Comparison of ENCODE assay signal across 11 mouse cellular contexts in the genomic region with DNA sequence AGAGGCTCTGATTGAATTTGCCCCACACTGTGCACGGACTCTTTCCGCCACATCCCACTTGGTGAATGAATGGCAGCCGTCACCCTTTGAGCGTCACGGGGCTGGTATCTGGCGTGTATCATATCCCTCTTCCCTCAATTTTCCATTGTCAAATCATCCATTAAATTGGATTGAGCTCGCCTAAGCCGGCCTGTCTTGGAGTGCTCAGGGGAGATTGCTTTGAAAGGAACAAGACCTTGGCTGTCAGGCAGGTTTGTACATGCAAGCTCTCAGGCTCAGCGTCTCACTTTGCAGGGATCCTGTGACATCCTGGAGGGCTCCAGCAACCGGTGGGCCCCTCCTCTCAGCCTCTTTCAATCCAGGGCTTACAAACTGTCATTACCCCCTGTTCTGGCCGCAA.
DNase-seq lines count a peak whose midpoint lies in the region; ATAC-seq lines count a peak whose summit lies in the region.
"Had no signal": no experiment of that assay in that cellular context is flagged by ENCODE, and none has a peak within 500 bp of the region (broad histone marks: within the 10 kb centered on the region; RNA-seq: fewer than 3 reads in every experiment).

No protein-coding gene starts in this region.

- H3K4me1 ChIP-seq in hindbrain, embryonic 16.5 days (ENCODE audit: control insufficient read depth, insufficient read depth, low read depth, low read length), result no peaks in the 10 kb centered on the region
- H3K4me1 ChIP-seq in hindbrain, embryonic 13.5 days (replicated peaks), result peaks cover 6% of the 10 kb centered on the region
- H3K4me1 ChIP-seq in embryonic facial prominence, embryonic 13.5 days, result no peaks in the 10 kb centered on the region
- H3K4me1 ChIP-seq in midbrain, embryonic 13.5 days (replicated peaks), result peaks cover 13% of the 10 kb centered on the region

- 48% methylated on average over 11 of the region's 11 CpGs for WGBS in hindbrain, embryonic 16.5 days
- 53% methylated on average over 11 of the region's 11 CpGs for WGBS in hindbrain, embryonic 13.5 days
- WGBS in embryonic facial prominence, embryonic 13.5 days, result 34% methylated on average over 11 of the region's 11 CpGs
- WGBS in midbrain, embryonic 13.5 days, result 13% methylated on average over 11 of the region's 11 CpGs

- no peak overlapping the region for H3K4me3 ChIP-seq in hindbrain, embryonic 16.5 days (ENCODE audit: low read length)
- no peak overlapping the region for H3K4me3 ChIP-seq in hindbrain, embryonic 13.5 days
- H3K4me3 ChIP-seq in embryonic facial prominence, embryonic 13.5 days, result no peak overlapping the region
- H3K4me3 ChIP-seq in midbrain, embryonic 13.5 days (replicated peaks), result no peak overlapping the region
- H3K4me3 ChIP-seq: layer of hippocampus, adult 2 months; neural tube, embryonic 13.5 days had no signal

- no peaks in the 10 kb centered on the region for H3K9me3 ChIP-seq in hindbrain, embryonic 16.5 days (ENCODE audit: control insufficient read depth, low read length)
- H3K9me3 ChIP-seq in hindbrain, embryonic 13.5 days, result no peaks in the 10 kb centered on the region
- H3K9me3 ChIP-seq in embryonic facial prominence, embryonic 13.5 days, result no peaks in the 10 kb centered on the region
- no peaks in the 10 kb centered on the region for H3K9me3 ChIP-seq in midbrain, embryonic 13.5 days
- H3K9me3 ChIP-seq: neural tube, embryonic 13.5 days had no signal

- H3K27me3 ChIP-seq in hindbrain, embryonic 16.5 days (replicated peaks; ENCODE audit: control insufficient read depth, insufficient read depth, low read length), result no peaks in the 10 kb centered on the region
- H3K27me3 ChIP-seq in hindbrain, embryonic 13.5 days, result no peaks in the 10 kb centered on the region
- no peaks in the 10 kb centered on the region for H3K27me3 ChIP-seq in embryonic facial prominence, embryonic 13.5 days
- peaks cover 6% of the 10 kb centered on the region; the same call in 1 of the 2 replicates for H3K27me3 ChIP-seq in midbrain, embryonic 13.5 days
- H3K27me3 ChIP-seq: neural tube, embryonic 13.5 days had no signal

- peak; percentile 28 for DNase-seq in embryo, embryonic 11 days
- DNase-seq in cerebellum, adult 11-12 months, result no peak
- no peak for DNase-seq in layer of hippocampus, adult 11-12 months (ENCODE audit: low spot score)

- peak; percentile 60; the same call in 1 of the 2 replicates for ATAC-seq in hindbrain, embryonic 16.5 days
- ATAC-seq in hindbrain, embryonic 13.5 days (ENCODE audit: low FRiP score), result no peak
- peak; percentile 72 for ATAC-seq in embryonic facial prominence, embryonic 13.5 days (ENCODE audit: insufficient number of reproducible peaks, insufficient read depth, low FRiP score, low TSS enrichment, low read depth)
- peak; percentile 77 for ATAC-seq in midbrain, embryonic 13.5 days
- ATAC-seq: inflammation-experienced regulatory T-cells, adult 6 months had no signal

- H3K36me3 ChIP-seq in hindbrain, embryonic 16.5 days (ENCODE audit: control insufficient read depth, insufficient read depth, low read length), result no peaks in the 10 kb centered on the region
- no peaks in the 10 kb centered on the region for H3K36me3 ChIP-seq in hindbrain, embryonic 13.5 days
- H3K36me3 ChIP-seq in embryonic facial prominence, embryonic 13.5 days, result no peaks in the 10 kb centered on the region
- H3K36me3 ChIP-seq in midbrain, embryonic 13.5 days, result no peaks in the 10 kb centered on the region
- H3K36me3 ChIP-seq: neural tube, embryonic 13.5 days had no signal

- no peak overlapping the region for H3K4me2 ChIP-seq in hindbrain, embryonic 16.5 days (ENCODE audit: low read length)
- no peak overlapping the region for H3K4me2 ChIP-seq in hindbrain, embryonic 13.5 days
- peak overlapping the region; percentile 26 for H3K4me2 ChIP-seq in embryonic facial prominence, embryonic 13.5 days
- H3K4me2 ChIP-seq in midbrain, embryonic 13.5 days (replicated peaks), result peak overlapping the region; percentile 38
- H3K4me2 ChIP-seq: neural tube, embryonic 13.5 days had no signal

- no peak overlapping the region for H3K27ac ChIP-seq in hindbrain, embryonic 16.5 days (ENCODE audit: low read depth, low read length)
- no peak overlapping the region for H3K27ac ChIP-seq in hindbrain, embryonic 13.5 days
- no peak overlapping the region for H3K27ac ChIP-seq in embryonic facial prominence, embryonic 13.5 days
- no peak overlapping the region for H3K27ac ChIP-seq in midbrain, embryonic 13.5 days
- H3K27ac ChIP-seq: layer of hippocampus, adult 2 months; liver, embryonic 14.5 days; neural tube, embryonic 13.5 days had no signal

- H3K9ac ChIP-seq in hindbrain, embryonic 16.5 days (ENCODE audit: low read depth, low read length), result no peak overlapping the region
- H3K9ac ChIP-seq in hindbrain, embryonic 13.5 days, result no peak overlapping the region
- no peak overlapping the region for H3K9ac ChIP-seq in embryonic facial prominence, embryonic 13.5 days
- no peak overlapping the region for H3K9ac ChIP-seq in midbrain, embryonic 13.5 days (replicated peaks)
- H3K9ac ChIP-seq: liver, embryonic 14.5 days; neural tube, embryonic 13.5 days had no signal

Comparison
In these comparisons a context has a peak if more than half of its experiments do, and no peak if none do; other contexts are left out.
1. H3K4me2 ChIP-seq: peak in embryonic facial prominence, embryonic 13.5 days (single experiment) and midbrain, embryonic 13.5 days (single experiment); none in hindbrain, embryonic 16.5 days (single experiment) and hindbrain, embryonic 13.5 days (single experiment).